In the genomic region with DNA sequence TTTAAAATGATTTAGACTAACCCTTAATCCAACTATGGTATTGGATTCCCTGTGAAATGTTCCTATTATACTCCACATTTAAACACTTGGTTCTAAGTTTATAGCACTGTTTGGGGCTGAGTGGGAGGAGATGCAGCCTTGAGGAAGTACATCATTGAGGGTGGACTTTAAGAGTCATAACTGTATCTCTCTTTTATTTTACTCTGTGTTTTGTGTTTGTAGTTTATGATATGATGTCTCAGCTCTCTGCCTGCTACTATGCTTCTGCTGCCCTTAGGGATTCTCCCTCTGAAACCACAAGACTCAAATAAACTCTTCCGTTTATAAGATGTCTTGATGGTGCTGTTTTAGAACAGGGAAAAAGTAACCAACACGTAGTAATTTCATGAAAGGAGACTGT, we compare ENCODE assay signal across 21 mouse cellular contexts.
DNase-seq lines count a peak whose midpoint lies in the region; ATAC-seq and TF ChIP-seq lines count a peak whose summit lies in the region.
"Had no signal": no experiment of that assay in that cellular context is flagged by ENCODE, and none has a peak within 500 bp of the region (broad histone marks: within the 10 kb centered on the region; RNA-seq: fewer than 3 reads in every experiment).

No protein-coding gene starts in this region.

- no peak overlapping the region for H3K9ac ChIP-seq in CH12.LX (ENCODE audit: insufficient read depth, low read depth)
- H3K9ac ChIP-seq in intestine, postnatal 0 days (ENCODE audit: low read depth, low read length), result no peak overlapping the region
- H3K9ac ChIP-seq: embryonic facial prominence, embryonic 13.5 days; embryonic facial prominence, embryonic 15.5 days; forebrain, embryonic 12.5 days had no signal

- H3K4me3 ChIP-seq in CH12.LX (replicated peaks in 1 of 3; ENCODE audit: low read depth in 2 of 3, low read length in 2 of 3, poor library complexity in 1 of 3), result no peak overlapping the region
- no peak overlapping the region for H3K4me3 ChIP-seq in intestine, postnatal 0 days (ENCODE audit: low read depth, low read length)
- H3K4me3 ChIP-seq: embryonic facial prominence, embryonic 13.5 days; embryonic facial prominence, embryonic 15.5 days; erythroblast, embryonic 14.5 days; forebrain, embryonic 10.5 days; forebrain, embryonic 12.5 days had no signal

- no peak for ATAC-seq in intestine, postnatal 0 days
- ATAC-seq: forebrain, embryonic 14.5 days; forebrain, embryonic 16.5 days had no signal

- H3K9me3 ChIP-seq in CH12.LX (replicated peaks; ENCODE audit: low read length), result no peaks in the 10 kb centered on the region
- H3K9me3 ChIP-seq in intestine, postnatal 0 days (ENCODE audit: control insufficient read depth), result no peaks in the 10 kb centered on the region
- H3K9me3 ChIP-seq: embryonic facial prominence, embryonic 13.5 days; embryonic facial prominence, embryonic 15.5 days; forebrain, embryonic 10.5 days; forebrain, embryonic 12.5 days had no signal

- TF ChIP-seq CTCF in CH12.LX (conservative IDR thresholded peaks at IDR 0.05 in 1 of 2, IDR thresholded peaks at IDR 0.05 in 1 of 2; ENCODE audit: low read depth in 2 of 2, low read length in 2 of 2), result no peak
- TF ChIP-seq CTCF in intestine, postnatal 0 days (IDR thresholded peaks at IDR 0.05; ENCODE audit: low read depth), result no peak

- no peak overlapping the region for H3K4me2 ChIP-seq in CH12.LX (ENCODE audit: insufficient read depth, low read depth, poor library complexity, severe bottlenecking)
- no peak overlapping the region for H3K4me2 ChIP-seq in intestine, postnatal 0 days (replicated peaks; ENCODE audit: low read depth)
- H3K4me2 ChIP-seq: embryonic facial prominence, embryonic 13.5 days; embryonic facial prominence, embryonic 15.5 days; forebrain, embryonic 12.5 days had no signal

- no peaks in the 10 kb centered on the region for H3K79me2 ChIP-seq in CH12.LX (replicated peaks; ENCODE audit: control insufficient read depth, extremely low read depth, insufficient read depth, poor library complexity, severe bottlenecking)

- dilution Hi-C loops in CH12.LX (cut with MboI; ENCODE audit: extremely low pct_ligation_motif_present, extremely low pct_unique_long_range_greater_than_20kb, low sequenced_read_pairs), result no loop called here

- no peak for TF ChIP-seq POLR2A in CH12.LX (IDR thresholded peaks at IDR 0.05; ENCODE audit: low read depth, low read length)

- peaks cover 0 to 9% of the 10 kb centered on the region in 2 experiments; a peak in 1 of 4 replicates for H3K4me1 ChIP-seq in CH12.LX (ENCODE audit: control insufficient read depth in 1 of 2, insufficient read depth in 2 of 2)
- no peaks in the 10 kb centered on the region for H3K4me1 ChIP-seq in intestine, postnatal 0 days (replicated peaks; ENCODE audit: control insufficient read depth, insufficient read depth, low read length)
- H3K4me1 ChIP-seq: embryonic facial prominence, embryonic 13.5 days; embryonic facial prominence, embryonic 15.5 days; forebrain, embryonic 12.5 days had no signal

- no peak for TF ChIP-seq RAD21 in CH12.LX (IDR thresholded peaks at IDR 0.05; ENCODE audit: low read depth, low read length)

- peak; percentile 36 for DNase-seq in CH12.LX (ENCODE audit: extremely low read depth)
- DNase-seq in induced T-regulatory cell, adult 2 months (ENCODE audit: low read depth), result peak; percentile 3
- no peak for DNase-seq in kidney, postnatal 10 days
- DNase-seq in cerebellum, postnatal 14 days, result no peak
- DNase-seq: adrenal gland, adult 8-10 months; adrenal gland, postnatal 14 days; adrenal gland, postnatal 36 days; cerebellum, adult 11-12 months; cerebellum, adult 2 months; cerebellum, adult 9-10 months; cerebellum, postnatal 10 days; cerebellum, postnatal 36 days; embryo, embryonic 11 days had no signal

- no peaks in the 10 kb centered on the region for H3K36me3 ChIP-seq in CH12.LX (replicated peaks in 1 of 2; ENCODE audit: control insufficient read depth in 1 of 2, insufficient read depth in 1 of 2, low read length in 1 of 2)
- H3K36me3 ChIP-seq in intestine, postnatal 0 days (ENCODE audit: control insufficient read depth, insufficient read depth), result no peaks in the 10 kb centered on the region
- H3K36me3 ChIP-seq: embryonic facial prominence, embryonic 13.5 days; embryonic facial prominence, embryonic 15.5 days; forebrain, embryonic 10.5 days; forebrain, embryonic 12.5 days had no signal

- 66% methylated on average over 2 of the region's 2 CpGs for WGBS in intestine, postnatal 0 days

- H3K27ac ChIP-seq in CH12.LX (ENCODE audit: insufficient read depth, low read depth), result no peak overlapping the region
- no peak overlapping the region for H3K27ac ChIP-seq in intestine, postnatal 0 days (ENCODE audit: low read depth, low read length)
- H3K27ac ChIP-seq: embryonic facial prominence, embryonic 13.5 days; embryonic facial prominence, embryonic 15.5 days; forebrain, embryonic 10.5 days; forebrain, embryonic 12.5 days had no signal

- no peaks in the 10 kb centered on the region for H3K27me3 ChIP-seq in CH12.LX (replicated peaks)
- H3K27me3 ChIP-seq in intestine, postnatal 0 days (replicated peaks; ENCODE audit: control insufficient read depth, insufficient read depth, low read length), result no peaks in the 10 kb centered on the region
- H3K27me3 ChIP-seq: embryonic facial prominence, embryonic 13.5 days; embryonic facial prominence, embryonic 15.5 days; forebrain, embryonic 12.5 days had no signal

- no peak for TF ChIP-seq EP300 in CH12.LX (IDR thresholded peaks at IDR 0.05; ENCODE audit: low read length)

- in situ Hi-C loops in CH12.LX (cut with MboI; ENCODE audit: low pct_ligation_motif_present, low pct_unique_long_range_greater_than_20kb, low sequenced_read_pairs), result no loop called here

TF ChIP-seq in CH12.LX, 34 proteins besides CTCF, POLR2A, EP300 and RAD21:
- TF ChIP-seq CHD2 (IDR thresholded peaks at IDR 0.05; ENCODE audit: low read length) (no peak), ZKSCAN1 (IDR thresholded peaks at IDR 0.05; ENCODE audit: borderline replicate concordance, low read depth, low read length) (no peak), MAZ (IDR thresholded peaks at IDR 0.05; ENCODE audit: low read depth, low read length) (no peak), MAX (IDR thresholded peaks at IDR 0.05; ENCODE audit: low read length) (no peak), SIN3A (IDR thresholded peaks at IDR 0.05; ENCODE audit: low read length) (no peak), BHLHE40 (IDR thresholded peaks at IDR 0.05; ENCODE audit: low read depth, low read length) (no peak), HCFC1 (IDR thresholded peaks at IDR 0.05; ENCODE audit: low read depth, low read length) (no peak), CHD1 (IDR thresholded peaks at IDR 0.05; ENCODE audit: low read depth, low read length) (no peak), MEF2A (IDR thresholded peaks at IDR 0.05; ENCODE audit: borderline replicate concordance, low read depth, low read length) (no peak), TBP (conservative IDR thresholded peaks at IDR 0.05; ENCODE audit: low read depth, low read length) (no peak), ZC3H11A (IDR thresholded peaks at IDR 0.05; ENCODE audit: low read depth, low read length) (no peak), NELFE (IDR thresholded peaks at IDR 0.05; ENCODE audit: low read depth, low read length) (no peak), POLR2AphosphoS2 (IDR thresholded peaks at IDR 0.05; ENCODE audit: low read depth, low read length) (no peak), UBTF (IDR thresholded peaks at IDR 0.05; ENCODE audit: low read depth, low read length) (no peak), USF1 (IDR thresholded peaks at IDR 0.05; ENCODE audit: low read depth, low read length) (no peak)
TF ChIP-seq in CH12.LX: peak in this region for 0.

Comparison
In these comparisons a context has a peak if more than half of its experiments do, and no peak if none do; other contexts are left out.
1. DNase-seq: peak in CH12.LX (single experiment) and induced T-regulatory cell, adult 2 months (single experiment); none in kidney, postnatal 10 days (single experiment) and cerebellum, postnatal 14 days (0 of 2).